Mouse (Mus musculus) liver, embryonic 15.5 days (tissue): ENCODE measurements around the gene Upb1. TPM values are rescaled to one million over a fixed set of nuclear protein-coding genes. Genes with fewer than 3 reads are reported as not detected.
"Not testable (repeated sequence)": the region's sequence is repeated elsewhere in the genome, so short reads cannot be mapped to it uniquely, and the experiment has no call there.

Source experiments
- ATAC-seq: fragments of 200-750 bp; cut with Nextera tagmentation; 2 replicates; pipeline ENCODE4 v1.8.0; 2017; ENCODE audit warnings: moderate number of reproducible peaks, mild to moderate bottlenecking, moderate library complexity; ENCODE audit not compliant: insufficient read depth
- H3K27ac ChIP-seq: fragments of 300-500 bp; sonication (generic); replicated peaks from 2 replicates; pipeline ENCODE4 v1.5.1; 2015; ENCODE audit warnings: mild to moderate bottlenecking, inconsistent platforms
- H3K27me3 ChIP-seq: fragments of 300-500 bp; sonication (generic); 2 replicates; pipeline ENCODE4 v1.6.1; 2015; ENCODE audit warnings: mild to moderate bottlenecking, inconsistent platforms
- H3K36me3 ChIP-seq: fragments of 300-500 bp; sonication (generic); replicated peaks from 2 replicates; pipeline ENCODE4 v1.6.1; 2015; ENCODE audit warnings: moderate library complexity, mild to moderate bottlenecking, inconsistent platforms
- H3K4me1 ChIP-seq: fragments of 300-500 bp; sonication (generic); replicated peaks from 2 replicates; pipeline ENCODE4 v1.6.1; 2015; ENCODE audit warnings: inconsistent platforms
- H3K4me2 ChIP-seq: fragments of 300-500 bp; sonication (generic); 2 replicates; pipeline ENCODE4 v1.6.1; 2015; ENCODE audit warnings: moderate library complexity, mild to moderate bottlenecking, inconsistent platforms
- H3K4me3 ChIP-seq: fragments of 300-500 bp; sonication (generic); replicated peaks from 2 replicates; pipeline ENCODE4 v1.5.1; 2015; ENCODE audit warnings: mild to moderate bottlenecking, inconsistent platforms
- H3K9ac ChIP-seq: fragments of 300-500 bp; sonication (generic); 2 replicates; pipeline ENCODE4 v1.6.1; 2015; ENCODE audit warnings: moderate library complexity, mild to moderate bottlenecking, inconsistent platforms
- H3K9me3 ChIP-seq: fragments of 300-500 bp; sonication (generic); replicated peaks from 2 replicates; pipeline ENCODE4 v1.6.1; 2016; ENCODE audit warnings: inconsistent platforms
- WGBS: fragments of 180-500 bp; shearing (Covaris S2); methylation state at CpG from one replicate; pipeline ENCODE4 v1.1.7; 2015; ENCODE audit warnings: mixed read lengths; ENCODE audit not compliant: insufficient replicate concordance; 5-methylcytosine and 5-hydroxymethylcytosine counted together
- polyA plus RNA-seq: library from polyadenylated mRNA; unstranded; fragments of >200 nt; fragmentation: Nextera tagmentation; extraction: Ambion mirVana; gene quantifications from 2 replicates; pipeline ENCODE4 v1.2.1, GENCODE M21; 2015

The Upb1 gene
- polyA plus RNA-seq: 28.0 and 32.6 TPM in 2 replicates

DNA sequence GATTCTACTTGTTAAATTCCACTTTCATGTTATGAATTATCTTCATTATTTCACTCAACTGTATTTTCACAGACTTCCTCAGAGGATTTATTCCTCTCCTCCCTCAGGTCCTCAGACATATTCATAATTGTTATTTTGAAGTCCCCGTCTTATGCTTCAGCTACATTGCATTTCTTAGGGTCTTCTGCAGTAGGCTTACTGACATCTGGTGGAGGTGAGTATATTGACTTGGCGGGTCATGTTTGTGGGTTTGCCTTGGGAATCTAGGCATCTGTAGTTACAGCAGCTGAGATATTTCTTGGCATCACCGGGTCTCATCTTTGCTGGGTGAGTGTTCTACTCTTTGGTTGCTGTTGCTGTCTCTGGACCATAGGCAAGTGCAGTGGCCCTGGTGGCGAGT is at the start of gene Upb1:
TSS of gene Upb1 (plus strand) at position 158 of the 400 bp plus-strand sequence.
- no peak within 1 kb of the TSS for H3K4me3 ChIP-seq
- 57% methylated on average over 4 of the region's 4 CpGs for WGBS
- no peak within 1 kb of the TSS for H3K4me2 ChIP-seq

DNA sequence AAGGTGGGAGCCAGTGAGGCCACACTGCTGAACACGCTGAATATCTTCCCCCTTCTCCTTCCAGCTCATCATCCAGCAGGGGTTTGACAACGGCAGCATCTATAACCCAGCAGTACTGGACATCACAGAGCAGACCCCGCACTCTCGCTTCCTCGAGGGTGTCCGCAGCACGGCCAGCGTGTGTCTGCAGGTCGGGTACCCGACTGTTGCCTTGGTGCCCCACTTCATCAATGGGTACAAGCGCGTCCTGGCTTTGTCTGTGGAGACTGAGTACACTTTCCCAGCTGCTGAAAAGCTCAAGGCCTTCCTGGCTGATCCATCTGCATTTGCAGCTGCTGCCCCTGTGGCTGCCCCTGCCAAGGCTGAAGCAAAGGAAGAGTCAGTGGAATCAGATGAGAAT is 48.4 kb upstream of the Upb1 start:
- Histone ChIP-seq H3K4me3 (no peak overlapping the region), H3K27ac (no peak overlapping the region), H3K9me3 (no peaks in the 10 kb centered on the region), H3K9ac (no peak overlapping the region), H3K27me3 (no peaks in the 10 kb centered on the region), H3K36me3 (no peaks in the 10 kb centered on the region), H3K4me1 (peaks cover 3% of the 10 kb centered on the region; the same call in 1 of the 2 replicates), H3K4me2 (no peak overlapping the region)
- no peak for ATAC-seq
- 84% methylated on average over 12 of the region's 12 CpGs for WGBS

More for the DNA sequence above, at the start of gene Upb1:
- peaks cover 5% of the 10 kb centered on the region; the same call in 1 of the 2 replicates for H3K4me1 ChIP-seq
- no peak within 1 kb of the TSS for H3K27ac ChIP-seq
- no peak within 1 kb of the TSS for H3K9ac ChIP-seq
- H3K36me3 ChIP-seq: no peaks in the 10 kb centered on the region
- no peaks in the 10 kb centered on the region for H3K9me3 ChIP-seq
- ATAC-seq: no peak
- H3K27me3 ChIP-seq: no peaks in the 10 kb centered on the region

DNA sequence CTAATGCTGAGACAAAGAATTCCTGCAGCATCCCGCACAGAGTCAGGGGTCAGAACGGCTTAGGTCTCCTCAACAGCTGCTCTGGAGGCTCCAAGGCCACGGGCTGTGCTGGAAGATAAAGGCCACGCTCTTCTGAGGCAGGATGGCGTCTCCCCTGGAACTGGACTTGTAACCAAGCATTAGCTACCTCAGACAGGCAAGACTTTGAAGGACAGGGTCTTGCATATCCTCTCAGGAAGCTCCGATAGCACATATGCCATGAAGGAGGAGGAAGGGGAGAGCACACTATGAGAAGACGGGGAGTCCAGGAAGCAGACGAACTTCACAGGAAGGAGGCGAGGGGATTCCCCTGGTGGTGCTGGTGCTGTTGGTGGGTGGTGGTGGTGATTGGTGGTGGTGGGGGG is 47.1 kb upstream of the Upb1 start:
- H3K4me1 ChIP-seq, H3K27me3 ChIP-seq, H3K9ac ChIP-seq, H3K4me2 ChIP-seq, H3K27ac ChIP-seq, H3K4me3 ChIP-seq, H3K36me3 ChIP-seq, H3K9me3 ChIP-seq: not testable (repeated sequence)
- ATAC-seq: peak; percentile 52; the same call in 1 of the 2 replicates
- WGBS: 27% methylated on average over 9 of the region's 9 CpGs

DNA sequence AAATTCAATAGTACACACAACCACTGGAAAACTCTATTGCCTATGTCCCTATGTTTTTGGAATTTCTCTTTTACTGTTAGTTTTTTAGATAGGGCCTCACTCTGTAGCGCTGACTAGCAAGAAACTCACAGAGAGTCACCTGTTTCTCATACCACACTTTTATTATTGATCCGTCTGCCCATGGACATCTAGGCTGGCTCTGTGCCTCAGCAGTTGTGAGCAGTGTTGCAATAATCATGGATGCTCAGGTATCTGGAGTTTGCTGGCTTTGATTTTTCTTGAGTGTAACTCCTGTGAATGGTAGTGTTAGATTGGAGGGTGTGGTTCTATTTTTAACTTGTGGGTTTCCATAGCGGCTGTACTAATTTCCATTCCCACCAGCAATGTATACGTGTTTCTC is 45.6 kb upstream of the Upb1 start:
- no peak overlapping the region for H3K4me2 ChIP-seq
- ATAC-seq: no peak
- H3K4me3 ChIP-seq: no peak overlapping the region
- peaks cover 3% of the 10 kb centered on the region; the same call in 1 of the 2 replicates for H3K4me1 ChIP-seq
- H3K9me3 ChIP-seq: no peaks in the 10 kb centered on the region
- H3K9ac ChIP-seq: no peak overlapping the region
- 37% methylated on average over 4 of the region's 4 CpGs for WGBS
- H3K27me3 ChIP-seq: no peaks in the 10 kb centered on the region
- H3K36me3 ChIP-seq: no peaks in the 10 kb centered on the region
- no peak overlapping the region for H3K27ac ChIP-seq

DNA sequence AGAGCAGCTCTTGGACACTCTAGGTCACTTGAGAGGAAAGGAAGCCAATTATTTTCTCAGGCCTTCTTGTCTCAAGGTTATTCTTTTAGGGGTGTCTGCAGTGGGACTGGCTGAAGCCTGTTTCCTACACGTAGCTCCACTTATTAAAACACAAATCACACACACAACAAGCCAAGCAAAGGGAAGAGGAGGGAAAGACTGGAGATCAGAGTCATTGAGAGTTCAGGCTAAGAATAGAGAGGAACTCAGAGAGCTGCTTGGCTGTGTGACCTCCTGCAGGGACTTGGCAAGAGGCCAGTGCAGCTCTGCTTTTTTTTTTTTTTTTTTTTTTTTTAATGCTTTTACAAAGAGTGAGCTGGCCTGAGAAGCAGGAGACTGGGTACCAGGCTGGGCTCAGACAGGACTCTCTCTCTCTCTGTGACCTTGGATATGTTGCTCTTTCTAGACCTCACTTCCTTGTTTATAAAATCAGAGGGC is 36.7 kb upstream of the Upb1 start:
- H3K9me3 ChIP-seq, H3K27ac ChIP-seq, H3K27me3 ChIP-seq, H3K4me3 ChIP-seq, H3K4me2 ChIP-seq, H3K36me3 ChIP-seq, H3K9ac ChIP-seq, H3K4me1 ChIP-seq: not testable (repeated sequence)
- WGBS: 16% methylated on average over 1 of the region's 1 CpGs
- ATAC-seq: peak; percentile 42

DNA sequence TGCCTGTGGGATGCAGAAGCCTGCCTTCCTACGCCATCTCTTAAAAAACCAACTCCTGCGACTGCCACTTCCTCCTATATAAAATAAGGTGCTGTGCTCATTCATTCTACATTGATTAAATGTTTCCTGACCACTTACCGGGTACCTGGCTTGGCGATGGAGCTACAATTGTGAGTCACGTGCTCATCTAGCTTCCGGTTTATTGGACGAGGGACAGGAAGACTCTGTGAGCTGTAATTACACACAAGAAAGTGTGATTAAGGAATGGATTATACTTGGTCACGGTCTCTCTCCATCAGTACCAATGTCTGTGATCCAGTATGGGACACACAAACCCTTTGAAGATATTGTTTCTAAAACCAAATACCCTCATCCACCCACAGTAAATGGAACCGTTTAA is 36.1 kb upstream of the Upb1 start:
- WGBS: 60% methylated on average over 9 of the region's 9 CpGs

DNA sequence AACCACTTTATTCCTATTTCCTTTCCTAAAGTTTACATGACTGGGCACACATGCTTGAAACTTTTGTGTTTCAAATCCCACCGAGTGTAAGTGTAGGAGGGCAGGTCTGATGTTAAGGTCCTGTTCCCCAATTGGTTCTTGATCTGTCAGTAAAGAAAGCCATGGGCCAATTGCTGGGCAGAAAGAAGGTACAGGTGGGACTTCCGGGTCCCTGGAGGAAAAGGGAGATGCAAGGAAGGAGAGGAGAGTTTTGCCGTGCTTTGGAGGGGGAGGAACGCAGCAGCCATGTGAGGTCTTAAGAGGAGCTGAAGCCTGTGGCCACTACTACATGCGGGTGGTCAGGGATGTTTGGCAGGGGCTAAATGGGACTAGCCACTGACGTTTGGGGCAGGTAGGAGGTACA is 35.7 kb upstream of the Upb1 start:
- no peak overlapping the region for H3K4me3 ChIP-seq
- ATAC-seq: no peak
- H3K9ac ChIP-seq: no peak overlapping the region
- H3K27ac ChIP-seq: no peak overlapping the region
- H3K9me3 ChIP-seq: no peaks in the 10 kb centered on the region
- WGBS: 39% methylated on average over 6 of the region's 6 CpGs
- no peaks in the 10 kb centered on the region for H3K36me3 ChIP-seq
- no peaks in the 10 kb centered on the region for H3K4me1 ChIP-seq
- H3K4me2 ChIP-seq: 0 out of 2 replicates have a peak overlapping the region, but pooled peaks have one; percentile 29
- H3K27me3 ChIP-seq: no peaks in the 10 kb centered on the region

More for the DNA sequence above, 36.1 kb upstream of the Upb1 start:
- H3K4me1 ChIP-seq: no peaks in the 10 kb centered on the region
- ATAC-seq: no peak
- H3K27ac ChIP-seq: no peak overlapping the region
- no peaks in the 10 kb centered on the region for H3K36me3 ChIP-seq
- H3K9ac ChIP-seq: no peak overlapping the region
- no peak overlapping the region for H3K4me2 ChIP-seq
- H3K9me3 ChIP-seq: no peaks in the 10 kb centered on the region
- H3K27me3 ChIP-seq: no peaks in the 10 kb centered on the region
- no peak overlapping the region for H3K4me3 ChIP-seq

DNA sequence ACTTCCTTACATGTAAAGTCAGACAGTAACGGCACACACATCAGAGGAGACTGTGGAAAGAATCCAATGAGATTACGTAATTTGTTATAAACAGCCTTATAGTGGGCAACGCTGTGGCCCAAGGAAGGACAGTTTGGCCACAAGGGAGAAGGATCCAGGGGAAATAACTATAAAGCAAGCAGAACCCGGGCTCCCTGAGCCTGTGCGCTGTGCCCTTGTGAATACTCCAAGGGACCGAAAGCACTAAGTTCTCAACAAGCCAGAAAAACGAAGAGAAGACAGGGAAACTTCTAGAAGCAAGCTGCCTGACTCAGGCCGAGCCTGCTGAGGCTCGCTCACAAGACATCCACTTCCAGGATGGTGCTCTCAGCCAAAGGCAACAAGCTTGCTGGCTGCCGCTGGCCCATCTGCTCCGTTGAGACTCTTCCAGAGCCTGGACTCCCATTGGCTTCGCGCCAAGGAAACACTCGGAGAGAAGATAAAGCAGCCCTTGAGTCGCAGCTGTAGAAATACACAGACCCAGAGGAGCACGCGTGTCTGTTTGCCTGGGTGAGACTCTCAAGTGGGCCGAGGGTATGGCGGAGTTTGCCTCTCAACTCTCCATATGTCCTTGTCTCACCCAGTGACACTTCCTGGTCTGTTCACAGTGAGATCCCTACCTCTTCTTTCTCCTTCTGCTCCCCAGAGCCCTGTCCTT is 27.1 kb upstream of the Upb1 start:
- H3K36me3 ChIP-seq: not testable (repeated sequence)

DNA sequence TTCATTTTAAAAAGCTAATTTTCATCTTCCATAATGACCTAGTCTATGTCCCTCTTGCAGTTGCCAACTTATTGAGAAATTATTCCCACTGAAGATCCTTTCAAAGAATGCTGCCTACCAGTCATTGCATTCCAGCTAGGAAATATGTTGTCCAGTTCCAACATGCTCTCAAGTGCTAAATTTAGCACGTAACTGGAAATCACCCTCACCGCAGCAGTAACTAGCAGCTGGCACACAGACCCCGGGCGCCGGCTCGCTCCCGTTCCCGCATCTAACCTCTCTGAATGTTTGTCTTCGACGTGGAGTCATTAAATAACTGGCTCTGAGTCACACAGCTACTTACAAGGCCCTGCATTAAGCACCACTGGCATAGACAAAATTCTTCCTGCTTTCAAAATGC is 22.2 kb upstream of the Upb1 start:
- H3K9me3 ChIP-seq: no peaks in the 10 kb centered on the region
- H3K4me3 ChIP-seq: no peak overlapping the region
- no peak overlapping the region for H3K27ac ChIP-seq
- no peak overlapping the region for H3K4me2 ChIP-seq
- no peaks in the 10 kb centered on the region for H3K36me3 ChIP-seq
- ATAC-seq: no peak
- no peak overlapping the region for H3K9ac ChIP-seq
- WGBS: 80% methylated on average over 10 of the region's 10 CpGs
- H3K4me1 ChIP-seq: no peaks in the 10 kb centered on the region
- no peaks in the 10 kb centered on the region for H3K27me3 ChIP-seq

More for the DNA sequence above, 27.1 kb upstream of the Upb1 start:
- H3K27ac ChIP-seq, H3K4me3 ChIP-seq, H3K9ac ChIP-seq, H3K9me3 ChIP-seq, H3K4me1 ChIP-seq, ATAC-seq, H3K27me3 ChIP-seq, H3K4me2 ChIP-seq: not testable (repeated sequence)
- WGBS: 68% methylated on average over 15 of the region's 19 CpGs

DNA sequence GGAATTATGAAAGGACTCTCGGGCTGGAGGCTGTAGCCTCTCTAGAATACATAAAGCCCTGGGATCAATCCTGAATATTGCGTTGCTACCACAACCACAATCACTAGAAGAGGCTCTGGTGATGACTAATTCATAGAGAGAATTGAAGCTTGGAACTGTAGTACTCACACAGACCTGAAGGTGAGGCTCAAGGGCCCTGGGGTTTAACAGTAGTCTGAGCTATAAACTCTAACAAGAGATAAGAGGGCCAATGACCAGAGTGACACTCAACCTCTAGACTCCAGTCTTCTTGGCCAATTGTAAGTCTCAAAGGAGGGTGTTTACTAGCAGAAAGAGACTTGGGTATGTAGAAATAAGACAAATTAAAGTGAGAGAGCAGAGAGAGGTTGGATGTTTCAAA is 10.8 kb upstream of the Upb1 start:
- WGBS: 54% methylated on average over 2 of the region's 2 CpGs
- ATAC-seq: no peak
- Histone ChIP-seq H3K4me2 (no peak overlapping the region), H3K27ac (no peak overlapping the region), H3K4me1 (no peaks in the 10 kb centered on the region), H3K36me3 (no peaks in the 10 kb centered on the region), H3K9me3 (no peaks in the 10 kb centered on the region), H3K4me3 (no peak overlapping the region), H3K9ac (no peak overlapping the region), H3K27me3 (no peaks in the 10 kb centered on the region)

DNA sequence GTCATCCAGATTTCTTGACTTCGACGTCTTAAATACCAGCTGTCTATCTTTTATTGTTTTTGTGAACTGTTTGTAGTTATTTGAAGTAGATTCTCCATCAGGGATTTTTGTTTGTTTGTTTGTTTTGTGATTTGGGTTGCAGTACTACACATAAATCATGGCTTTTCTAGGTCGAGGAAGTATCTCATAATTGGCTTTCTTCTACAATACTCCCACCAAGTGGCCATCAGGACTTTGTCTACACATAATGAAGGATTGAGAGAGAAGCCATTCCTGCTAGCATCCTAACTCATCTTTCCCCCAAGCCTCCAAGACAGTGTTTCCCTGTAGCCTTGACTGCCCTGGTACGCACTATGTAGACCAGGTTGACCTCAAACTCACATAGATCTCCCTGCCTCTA is 10.1 kb upstream of the Upb1 start:
- H3K9me3 ChIP-seq: no peaks in the 10 kb centered on the region
- ATAC-seq: no peak
- H3K4me1 ChIP-seq: no peaks in the 10 kb centered on the region
- H3K27ac ChIP-seq: no peak overlapping the region
- WGBS: 57% methylated on average over 4 of the region's 4 CpGs
- no peaks in the 10 kb centered on the region for H3K27me3 ChIP-seq
- H3K4me3 ChIP-seq: no peak overlapping the region
- no peaks in the 10 kb centered on the region for H3K36me3 ChIP-seq
- H3K4me2 ChIP-seq: no peak overlapping the region
- H3K9ac ChIP-seq: no peak overlapping the region

DNA sequence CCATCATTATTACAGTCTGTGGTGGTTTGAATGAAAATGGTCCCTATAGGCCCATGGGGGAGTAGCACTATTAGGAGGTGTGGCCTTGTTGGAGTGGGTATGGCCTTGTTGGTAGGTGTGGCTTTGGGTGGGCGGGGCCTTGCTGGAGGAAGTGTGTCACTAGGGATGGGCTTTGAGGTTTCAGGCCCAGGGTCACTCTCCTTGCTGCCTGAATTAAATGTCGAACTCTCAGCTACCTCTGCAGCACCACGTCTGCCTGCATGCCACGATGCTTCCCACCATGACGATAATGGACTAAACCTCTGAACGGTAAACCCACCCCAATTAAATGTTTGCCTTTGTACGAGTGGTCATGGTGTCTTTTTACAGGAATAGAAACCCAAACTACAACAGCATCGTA is 6.1 kb upstream of the Upb1 start:
- Histone ChIP-seq H3K9me3 (no peaks in the 10 kb centered on the region), H3K36me3 (no peaks in the 10 kb centered on the region), H3K27me3 (no peaks in the 10 kb centered on the region), H3K27ac (no peak overlapping the region), H3K9ac (no peak overlapping the region), H3K4me1 (peaks cover 5% of the 10 kb centered on the region; the same call in 1 of the 2 replicates), H3K4me2 (no peak overlapping the region), H3K4me3 (no peak overlapping the region)
- WGBS: 75% methylated on average over 8 of the region's 8 CpGs
- ATAC-seq: no peak
